Mouse (Mus musculus): Measurements from ENCODE around the gene Hist1h4k. TPM values are rescaled to one million over a fixed set of nuclear protein-coding genes. Genes with fewer than 3 reads are reported as not detected.
"Not testable (repeated sequence)": the region's sequence is repeated elsewhere in the genome, so short reads cannot be mapped to it uniquely, and the experiment has no call there.

Hist1h4k gene
- total RNA-seq (2014; rRNA removed), result 41.2 and 45.6 TPM in 2 replicates
- 3.6 and 8.6 TPM in 2 replicates for polyA plus RNA-seq (2012; rRNA removed)

DNA sequence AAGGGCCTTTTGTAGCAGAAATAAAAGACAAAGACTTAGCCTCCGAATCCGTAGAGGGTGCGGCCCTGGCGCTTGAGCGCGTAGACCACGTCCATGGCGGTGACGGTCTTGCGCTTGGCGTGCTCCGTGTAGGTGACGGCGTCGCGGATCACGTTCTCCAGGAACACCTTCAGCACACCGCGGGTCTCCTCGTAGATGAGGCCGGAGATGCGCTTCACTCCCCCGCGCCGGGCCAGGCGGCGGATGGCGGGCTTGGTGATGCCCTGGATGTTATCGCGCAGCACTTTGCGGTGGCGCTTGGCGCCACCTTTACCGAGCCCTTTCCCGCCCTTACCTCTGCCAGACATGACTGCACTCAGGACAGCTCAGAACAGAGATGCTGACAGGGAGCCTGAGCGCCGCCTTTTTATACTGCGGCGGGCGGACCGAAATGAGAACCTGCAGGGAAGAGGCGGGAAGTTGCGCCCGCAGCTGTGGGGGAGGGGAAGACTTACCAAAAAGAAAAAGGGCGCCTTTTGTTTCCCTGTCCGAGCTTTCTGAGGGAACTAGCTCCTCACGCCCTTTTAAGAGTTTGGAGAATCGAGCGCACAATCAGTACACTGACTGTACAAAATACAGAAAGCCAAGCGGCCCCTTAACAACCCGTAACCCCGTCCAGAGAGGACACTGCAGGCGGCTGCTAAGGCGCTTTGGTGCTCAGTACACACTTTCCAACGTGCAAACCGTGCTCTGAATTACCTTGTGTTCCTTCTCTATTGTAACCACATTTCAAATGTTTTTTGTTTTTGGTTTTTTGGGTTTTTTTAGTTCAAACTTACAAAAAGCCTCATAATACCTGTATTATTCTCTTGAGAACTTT is at the start of gene Hist1h4k:
TSS of gene Hist1h4k (minus strand) at position 347 of the 859 bp plus-strand sequence.
- peak; percentile 29 for DNase-seq (ENCODE audit: extremely low read depth, low read depth, low spot score)
- H3K27me3 ChIP-seq (ENCODE audit: control insufficient read depth, insufficient read depth, low read length); H3K4me1 ChIP-seq (ENCODE audit: control insufficient read depth, insufficient read depth, low read length); H3K36me3 ChIP-seq (ENCODE audit: control insufficient read depth, insufficient read depth, low read length); H3K27ac ChIP-seq (replicated peaks; ENCODE audit: insufficient read depth, low read depth, low read length); H3K79me2 ChIP-seq (ENCODE audit: control insufficient read depth, insufficient read depth, low read length): not testable (repeated sequence)
- peak; percentile 64; the same call in 1 of the 2 replicates for TF ChIP-seq POLR2A (IDR thresholded peaks at IDR 0.05; ENCODE audit: extremely low read depth, insufficient read depth, low read length)
- WGBS, result under 1% methylated on average over 51 of the region's 56 CpGs
- Histone ChIP-seq H3K4me3 (ENCODE audit: insufficient read depth, low read depth, low read length) (peak within 1 kb of the TSS; percentile 55), H3K9ac (ENCODE audit: low read depth, low read length) (peak within 1 kb of the TSS; percentile 50)

DNA sequence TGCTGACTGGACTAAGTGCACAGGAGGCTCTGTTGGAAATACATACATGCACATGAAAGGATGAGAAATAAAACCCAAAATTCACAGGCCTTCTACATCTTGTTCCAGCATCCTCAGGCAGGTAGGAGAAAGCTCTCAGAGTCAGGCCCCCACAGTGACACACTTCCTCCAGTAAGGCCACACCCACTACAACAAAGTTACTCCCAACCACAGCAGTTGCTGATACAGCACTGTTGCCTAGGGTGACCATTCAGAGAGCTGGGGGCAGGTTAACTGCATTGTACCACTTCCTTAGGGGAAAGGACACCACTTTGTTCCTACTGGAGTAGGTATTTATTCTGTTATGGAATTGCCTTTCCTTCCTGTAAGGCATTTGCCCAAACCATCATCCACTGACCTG is 46.9 kb upstream of the Hist1h4k start:
- H3K4me3 ChIP-seq (ENCODE audit: insufficient read depth, low read depth, low read length); H3K9ac ChIP-seq (ENCODE audit: low read depth, low read length); H3K27ac ChIP-seq (replicated peaks; ENCODE audit: insufficient read depth, low read depth, low read length); H3K36me3 ChIP-seq (ENCODE audit: control insufficient read depth, insufficient read depth, low read length); H3K27me3 ChIP-seq (ENCODE audit: control insufficient read depth, insufficient read depth, low read length); DNase-seq (ENCODE audit: extremely low read depth, low read depth, low spot score); H3K4me1 ChIP-seq (ENCODE audit: control insufficient read depth, insufficient read depth, low read length); H3K79me2 ChIP-seq (ENCODE audit: control insufficient read depth, insufficient read depth, low read length): not testable (repeated sequence)

DNA sequence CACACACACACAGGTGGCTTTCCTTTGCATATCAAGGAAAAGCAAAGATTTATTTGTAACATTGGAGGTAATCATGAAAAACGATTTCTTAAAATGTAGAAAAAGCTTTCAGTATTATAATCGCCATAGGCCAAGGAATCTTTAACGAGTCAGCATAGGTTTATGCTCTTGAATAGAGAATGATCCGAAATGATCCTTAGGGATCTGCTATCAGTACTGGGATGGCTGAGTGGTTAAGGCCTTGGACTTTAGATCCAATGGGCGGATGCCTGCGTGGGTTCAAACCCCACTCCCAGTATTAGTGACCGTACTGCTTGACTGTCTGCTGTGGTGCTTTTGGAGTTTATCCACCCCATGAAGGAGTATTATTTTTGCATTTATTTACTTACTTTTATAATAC is 45.3 kb upstream of the Hist1h4k start:
- no peak for DNase-seq (ENCODE audit: extremely low read depth, low read depth, low spot score)
- Histone ChIP-seq H3K36me3 (ENCODE audit: control insufficient read depth, insufficient read depth, low read length) (no peaks in the 10 kb centered on the region), H3K4me3 (ENCODE audit: insufficient read depth, low read depth, low read length) (no peak overlapping the region), H3K27ac (replicated peaks; ENCODE audit: insufficient read depth, low read depth, low read length) (no peak overlapping the region), H3K9ac (ENCODE audit: low read depth, low read length) (no peak overlapping the region), H3K27me3 (ENCODE audit: control insufficient read depth, insufficient read depth, low read length) (no peaks in the 10 kb centered on the region), H3K4me1 (ENCODE audit: control insufficient read depth, insufficient read depth, low read length) (no peaks in the 10 kb centered on the region), H3K79me2 (ENCODE audit: control insufficient read depth, insufficient read depth, low read length) (no peaks in the 10 kb centered on the region)
- WGBS, result 93% methylated on average over 7 of the region's 7 CpGs
- no peak for TF ChIP-seq CTCF (IDR thresholded peaks at IDR 0.05; ENCODE audit: low read depth, low read length)
- TF ChIP-seq POLR2A (IDR thresholded peaks at IDR 0.05; ENCODE audit: extremely low read depth, insufficient read depth, low read length), result no peak

DNA sequence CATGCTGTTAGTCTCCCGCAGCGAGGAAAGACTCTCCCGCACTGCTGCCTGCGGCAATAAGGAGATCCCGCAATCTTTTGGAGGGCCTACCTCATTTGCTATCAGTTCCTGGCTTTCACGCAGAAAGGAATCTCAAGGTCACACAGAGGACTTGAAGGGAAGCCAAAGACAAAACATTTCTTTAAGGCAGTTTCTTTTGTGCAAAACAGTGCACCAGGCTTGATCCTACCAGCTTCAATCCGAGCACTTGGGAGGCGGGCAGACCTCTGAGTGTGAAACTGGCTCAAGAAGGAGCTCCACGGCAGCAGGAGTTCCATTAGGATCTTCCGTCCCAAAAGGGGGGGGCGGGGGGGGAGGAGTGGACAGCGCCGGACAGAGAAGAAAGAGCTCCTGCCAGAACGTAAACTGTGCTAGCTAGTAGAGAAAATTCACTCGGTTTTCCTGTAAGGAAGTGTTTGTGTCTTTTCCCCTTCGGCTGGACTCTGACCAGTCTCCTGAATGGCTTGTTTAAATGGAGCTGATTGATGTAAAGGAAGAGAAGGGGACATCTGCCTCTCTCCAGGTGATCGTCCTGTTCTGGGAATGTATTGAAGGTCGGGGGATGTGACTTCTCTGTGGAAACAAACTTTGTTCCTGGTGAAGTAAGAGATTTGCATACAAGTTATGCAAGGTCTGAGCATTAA is 40.4 kb upstream of the Hist1h4k start:
- H3K4me3 ChIP-seq (ENCODE audit: insufficient read depth, low read depth, low read length), result no peak overlapping the region

DNA sequence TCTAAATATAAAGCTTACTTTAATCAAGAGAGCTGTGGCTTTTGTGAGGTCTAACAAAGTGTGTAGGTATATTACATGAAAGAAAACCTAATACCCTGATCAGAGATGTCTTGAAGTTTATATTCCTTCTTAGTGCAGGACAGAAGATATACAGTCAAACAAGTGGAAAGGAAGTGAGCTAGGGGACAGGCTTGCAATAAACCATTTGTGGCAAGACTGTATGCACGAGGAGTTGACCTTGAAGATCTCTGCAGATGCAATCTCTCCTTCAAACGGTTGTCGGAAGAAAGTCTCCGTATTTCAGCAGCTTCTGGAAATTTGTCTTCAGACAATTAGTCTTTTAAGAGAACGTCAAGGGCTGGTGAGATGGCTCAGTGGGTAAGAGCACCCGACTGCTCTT is 39.6 kb upstream of the Hist1h4k start:
- H3K79me2 ChIP-seq (ENCODE audit: control insufficient read depth, insufficient read depth, low read length), result no peaks in the 10 kb centered on the region
- H3K4me3 ChIP-seq (ENCODE audit: insufficient read depth, low read depth, low read length), result no peak overlapping the region
- TF ChIP-seq POLR2A (IDR thresholded peaks at IDR 0.05; ENCODE audit: extremely low read depth, insufficient read depth, low read length) (no peak), CTCF (IDR thresholded peaks at IDR 0.05; ENCODE audit: low read depth, low read length) (no peak)
- no peaks in the 10 kb centered on the region for H3K36me3 ChIP-seq (ENCODE audit: control insufficient read depth, insufficient read depth, low read length)
- H3K27ac ChIP-seq (replicated peaks; ENCODE audit: insufficient read depth, low read depth, low read length), result no peak overlapping the region
- H3K4me1 ChIP-seq (ENCODE audit: control insufficient read depth, insufficient read depth, low read length), result peaks cover 2% of the 10 kb centered on the region; the same call in 1 of the 2 replicates
- no peak for DNase-seq (ENCODE audit: extremely low read depth, low read depth, low spot score)
- H3K27me3 ChIP-seq (ENCODE audit: control insufficient read depth, insufficient read depth, low read length), result no peaks in the 10 kb centered on the region; the same call in 1 of the 2 replicates
- 78% methylated on average over 6 of the region's 6 CpGs for WGBS
- H3K9ac ChIP-seq (ENCODE audit: low read depth, low read length), result no peak overlapping the region

More for the DNA sequence above, 40.4 kb upstream of the Hist1h4k start:
- no peaks in the 10 kb centered on the region for H3K79me2 ChIP-seq (ENCODE audit: control insufficient read depth, insufficient read depth, low read length)
- peaks cover 2% of the 10 kb centered on the region; the same call in 1 of the 2 replicates for H3K4me1 ChIP-seq (ENCODE audit: control insufficient read depth, insufficient read depth, low read length)
- DNase-seq (ENCODE audit: extremely low read depth, low read depth, low spot score), result no peak
- H3K27ac ChIP-seq (replicated peaks; ENCODE audit: insufficient read depth, low read depth, low read length), result no peak overlapping the region
- H3K27me3 ChIP-seq (ENCODE audit: control insufficient read depth, insufficient read depth, low read length), result no peaks in the 10 kb centered on the region; the same call in 1 of the 2 replicates
- TF ChIP-seq CTCF (IDR thresholded peaks at IDR 0.05; ENCODE audit: low read depth, low read length) (no peak), POLR2A (IDR thresholded peaks at IDR 0.05; ENCODE audit: extremely low read depth, insufficient read depth, low read length) (no peak)
- H3K36me3 ChIP-seq (ENCODE audit: control insufficient read depth, insufficient read depth, low read length), result no peaks in the 10 kb centered on the region
- no peak overlapping the region for H3K9ac ChIP-seq (ENCODE audit: low read depth, low read length)
- WGBS, result 25% methylated on average over 18 of the region's 18 CpGs

Measured in liver, adult 2 months (tissue).